Mouse (Mus musculus) cerebellum, adult 2 months (tissue): ENCODE results near the gene Gm7298.

ENCODE experiments used
- CTCF ChIP-seq: fragments of 200-500 bp; IDR thresholded peaks from 2 replicates; pipeline ENCODE4 v1.5.1; 2011; ENCODE audit warnings: low read depth, mild to moderate bottlenecking, control low read depth, low read length, moderate library complexity, borderline replicate concordance; ENCODE audit not compliant: insufficient read depth
- POLR2A ChIP-seq: fragments of 200-500 bp; IDR thresholded peaks from 2 replicates; pipeline ENCODE4 v1.6.1; 2011; ENCODE audit warnings: low read length, control low read depth, borderline replicate concordance; ENCODE audit not compliant: insufficient read depth

- TF ChIP-seq POLR2A (no peak), CTCF (no peak)
These were observed 95.3 kb downstream of the Gm7298 start for GRCm38 (mm10) chr6:121828034-121828433.
